Mouse (Mus musculus): Measurements from ENCODE around the gene Gm20777.
"Not testable (repeated sequence)": the region's sequence is repeated elsewhere in the genome, so short reads cannot be mapped to it uniquely, and the experiment has no call there.

Gene Gm20777

DNA sequence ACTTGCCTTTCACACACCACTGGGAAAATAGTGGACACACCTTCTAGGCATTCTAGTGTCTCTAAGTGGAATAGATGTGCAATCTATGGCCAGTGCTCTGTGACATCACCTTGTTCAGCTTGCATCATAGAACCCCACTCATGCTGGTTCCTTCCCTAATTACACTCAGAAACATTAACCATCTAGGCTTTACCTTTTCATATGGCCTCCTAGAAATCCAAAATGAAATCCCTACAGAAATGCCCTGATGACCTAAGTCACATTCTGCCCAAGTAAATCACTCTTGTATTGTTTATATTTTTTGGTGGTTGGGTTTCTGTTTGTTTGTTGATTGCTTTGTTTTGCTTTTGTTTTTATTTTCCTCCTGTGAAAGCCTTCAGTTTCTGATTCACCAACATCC lies at the start of gene Gm20777:
Gm20777 (minus strand) TSS at position 101 of the 400 bp plus-strand sequence.
- in situ Hi-C loops (cut with MboI): not testable (repeated sequence)

DNA sequence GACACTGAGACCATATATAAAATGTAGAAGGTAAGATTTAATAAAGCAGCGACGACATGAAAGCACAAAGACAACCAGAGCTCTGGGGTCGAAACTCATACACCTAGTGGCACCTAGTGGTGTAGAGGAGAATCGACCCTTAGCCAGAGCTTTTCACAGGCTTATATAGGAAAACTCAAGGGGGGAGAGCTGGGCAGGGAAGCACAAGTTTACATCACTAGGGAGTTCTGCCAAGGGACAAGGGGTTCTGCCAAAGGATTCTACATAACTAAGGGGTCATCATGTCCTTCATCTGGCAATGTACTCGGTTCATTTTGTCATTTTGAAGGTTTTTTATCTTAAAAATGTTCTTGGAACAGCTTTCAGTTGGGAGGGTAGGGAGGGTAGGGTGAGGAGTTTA lies 42.7 kb downstream of the Gm20777 start:
- in situ Hi-C loops (cut with MboI): not testable (repeated sequence)

DNA sequence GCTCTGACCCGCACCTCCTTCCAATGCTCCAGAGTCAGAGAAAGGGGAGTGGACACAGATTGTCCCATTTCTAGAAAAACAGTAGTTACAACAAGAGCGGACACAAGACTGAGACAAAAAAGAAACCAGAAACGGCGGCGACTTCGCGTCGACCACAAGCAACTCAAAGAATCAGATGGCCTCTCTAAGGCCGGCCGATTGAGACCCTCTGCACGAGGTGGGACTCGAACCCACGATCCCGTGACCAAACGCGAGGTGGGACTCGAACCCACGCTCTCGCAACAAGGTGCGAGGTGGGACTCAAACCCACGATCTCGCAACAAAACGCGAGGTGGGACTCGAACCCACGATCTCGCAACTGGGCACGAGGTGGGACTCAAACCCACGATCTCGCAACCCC lies 43.5 kb downstream of the Gm20777 start:
- in situ Hi-C loops (cut with MboI): not testable (repeated sequence)

DNA sequence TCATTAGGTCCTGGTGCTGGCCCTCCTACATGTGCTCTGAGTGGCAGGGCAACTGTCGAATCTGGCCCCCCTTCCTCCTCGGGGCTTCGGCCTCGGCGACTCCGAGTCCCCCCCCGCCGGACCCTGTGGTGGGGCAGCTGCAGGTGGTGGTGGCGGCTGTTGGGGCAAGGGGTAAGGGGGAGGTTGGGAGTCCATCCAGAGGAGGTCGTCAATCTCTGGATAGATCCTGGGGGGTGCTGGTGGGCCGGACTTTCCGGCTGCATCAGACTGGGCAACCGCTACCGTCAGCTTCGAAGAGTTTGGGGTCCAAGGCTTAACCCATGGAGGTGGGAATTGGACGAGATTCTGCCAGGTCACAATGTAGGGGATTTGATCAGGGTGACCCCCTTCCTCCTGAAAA lies 44.0 kb downstream of the Gm20777 start:
- in situ Hi-C loops (cut with MboI): not testable (repeated sequence)

DNA sequence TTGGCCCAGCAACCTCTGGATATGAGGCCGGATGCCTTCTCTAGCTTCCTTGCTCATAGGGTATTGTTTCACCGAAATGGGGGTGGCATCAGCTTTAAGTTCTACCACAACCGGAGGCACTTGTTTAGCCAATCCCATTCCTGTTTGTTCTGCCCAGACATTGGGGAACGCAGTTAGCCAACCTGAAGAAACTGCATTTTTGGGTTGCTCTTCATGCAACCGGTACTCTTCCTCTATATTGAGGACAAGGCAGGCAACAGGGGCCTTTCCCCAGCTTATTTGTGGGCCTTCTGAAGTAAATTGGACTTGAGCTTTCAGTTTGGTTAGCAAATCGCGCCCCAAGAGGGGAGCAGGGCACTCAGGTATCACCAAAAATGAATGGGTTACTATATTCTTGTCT lies 45.6 kb downstream of the Gm20777 start:
- in situ Hi-C loops (cut with MboI): not testable (repeated sequence)
